Mouse (Mus musculus) adrenal gland, postnatal 14 days (tissue): ENCODE results near the gene Rho. TPM values are rescaled to one million over a fixed set of nuclear protein-coding genes. Genes with fewer than 3 reads are reported as not detected.
A peak's percentile ranks its signal among the peaks of the same experiment; 100 is the strongest.

Experiments used
- DNase-seq: peaks from one replicate; pipeline ENCODE4 v3.0.0; 2021; ENCODE audit warnings: mixed read lengths
- total RNA-seq: library from RNA; stranded (reverse); gene quantifications from 2 replicates; pipeline ENCODE4 v1.2.3, GENCODE M21; 2021

The Rho gene
- total RNA-seq, 1 experiment from 2014 or later: 0.74 TPM

GRCm38 (mm10) chr6:115915601-115916445, 15.7 kb upstream of the Rho start:
- peak; percentile 54 for DNase-seq

- no peak for DNase-seq
Observed at GRCm38 (mm10) chr6:115916611-115917010, 14.9 kb upstream of the Rho start.

GRCm38 (mm10) chr6:115918615-115919014, 12.9 kb upstream of the Rho start:
- DNase-seq: no peak

GRCm38 (mm10) chr6:115919876-115920275, 11.7 kb upstream of the Rho start:
- no peak for DNase-seq

- DNase-seq: peak; percentile 62
Observed at GRCm38 (mm10) chr6:115924829-115925228, 6.7 kb upstream of the Rho start.

- DNase-seq: no peak
Observed at GRCm38 (mm10) chr6:115926416-115926815, 5.1 kb upstream of the Rho start.

- peak; percentile 50 for DNase-seq
Observed at GRCm38 (mm10) chr6:115927292-115928242, 4.0 kb upstream of the Rho start.

- DNase-seq: no peak
Observed at GRCm38 (mm10) chr6:115930018-115930417, 1.5 kb upstream of the Rho start.

GRCm38 (mm10) chr6:115932391-115932790, 843 bp downstream of the Rho start:
- DNase-seq: peak; percentile 77

- DNase-seq: no peak
Observed at GRCm38 (mm10) chr6:115935544-115935943, 4.0 kb downstream of the Rho start.

GRCm38 (mm10) chr6:115938011-115938410, 6.5 kb downstream of the Rho start:
- no peak for DNase-seq

GRCm38 (mm10) chr6:115938798-115939197, 7.2 kb downstream of the Rho start:
- no peak for DNase-seq

- no peak for DNase-seq
Observed at GRCm38 (mm10) chr6:115940603-115941002, 9.1 kb downstream of the Rho start.

- no peak for DNase-seq
Observed at GRCm38 (mm10) chr6:115941128-115941527, 9.6 kb downstream of the Rho start.

GRCm38 (mm10) chr6:115943498-115944427, 12.2 kb downstream of the Rho start:
- no peak for DNase-seq

GRCm38 (mm10) chr6:115944638-115945037, 13.1 kb downstream of the Rho start, which contains the start of gene H1foo:
Gene H1foo, plus strand, starts transcription at chr6:115944938.
- no peak for DNase-seq

GRCm38 (mm10) chr6:115945633-115946032, 14.1 kb downstream of the Rho start:
- DNase-seq: no peak

GRCm38 (mm10) chr6:115946389-115946788, 14.8 kb downstream of the Rho start:
- peak; percentile 72 for DNase-seq

- DNase-seq: no peak
Observed at GRCm38 (mm10) chr6:115954506-115955074, 23.0 kb downstream of the Rho start.

- no peak for DNase-seq
Observed at GRCm38 (mm10) chr6:115955169-115955568, 23.6 kb downstream of the Rho start.

GRCm38 (mm10) chr6:115955664-115956063, 24.1 kb downstream of the Rho start:
- DNase-seq: no peak
